Mouse (Mus musculus): ENCODE data around the gene Hist1h4b. TPM values are rescaled to one million over a fixed set of nuclear protein-coding genes. Genes with fewer than 3 reads are reported as not detected.
"Not testable (repeated sequence)": the region's sequence is repeated elsewhere in the genome, so short reads cannot be mapped to it uniquely, and the experiment has no call there.

Gene Hist1h4b
- polyA plus RNA-seq, 1 experiment from 2014 or later, result 7.5 TPM

DNA sequence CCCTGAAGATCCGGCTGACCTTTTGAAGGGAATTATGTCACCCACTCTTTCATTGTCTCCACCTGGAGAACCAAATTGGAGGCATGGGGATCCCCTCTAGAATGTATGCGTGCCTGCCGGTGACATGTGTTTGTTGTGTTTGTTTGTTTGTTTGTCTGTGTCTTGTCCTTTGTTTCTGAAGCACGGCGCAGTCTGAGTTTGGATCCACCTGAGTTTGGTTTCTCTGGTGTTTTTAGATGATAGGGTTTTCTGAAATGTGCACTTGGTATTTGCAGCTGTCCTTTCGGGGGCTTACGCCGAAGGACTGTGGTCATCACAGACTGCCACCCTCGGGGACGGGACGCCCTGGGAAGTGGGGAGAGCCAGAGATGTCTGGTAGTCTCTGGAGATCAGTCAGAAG, 39.6 kb upstream of the Hist1h4b start:
- no peak for TF ChIP-seq CTCF (IDR thresholded peaks at IDR 0.05; ENCODE audit: low read depth)
- Histone ChIP-seq H3K27ac (ENCODE audit: low read depth) (no peak overlapping the region), H3K36me3 (ENCODE audit: insufficient read depth) (no peaks in the 10 kb centered on the region), H3K4me1 (ENCODE audit: insufficient read depth) (no peaks in the 10 kb centered on the region), H3K4me3 (ENCODE audit: low read depth, low read length) (no peak overlapping the region), H3K4me2 (no peak overlapping the region), H3K9ac (no peak overlapping the region), H3K9me3 (ENCODE audit: low read depth, low read length) (no peaks in the 10 kb centered on the region; the same call in 1 of the 2 replicates), H3K27me3 (ENCODE audit: insufficient read depth, low read length) (no peaks in the 10 kb centered on the region)
- ATAC-seq (ENCODE audit: insufficient read depth) (no peak), DNase-seq (no peak)
- WGBS, result 39% methylated on average over 11 of the region's 11 CpGs

DNA sequence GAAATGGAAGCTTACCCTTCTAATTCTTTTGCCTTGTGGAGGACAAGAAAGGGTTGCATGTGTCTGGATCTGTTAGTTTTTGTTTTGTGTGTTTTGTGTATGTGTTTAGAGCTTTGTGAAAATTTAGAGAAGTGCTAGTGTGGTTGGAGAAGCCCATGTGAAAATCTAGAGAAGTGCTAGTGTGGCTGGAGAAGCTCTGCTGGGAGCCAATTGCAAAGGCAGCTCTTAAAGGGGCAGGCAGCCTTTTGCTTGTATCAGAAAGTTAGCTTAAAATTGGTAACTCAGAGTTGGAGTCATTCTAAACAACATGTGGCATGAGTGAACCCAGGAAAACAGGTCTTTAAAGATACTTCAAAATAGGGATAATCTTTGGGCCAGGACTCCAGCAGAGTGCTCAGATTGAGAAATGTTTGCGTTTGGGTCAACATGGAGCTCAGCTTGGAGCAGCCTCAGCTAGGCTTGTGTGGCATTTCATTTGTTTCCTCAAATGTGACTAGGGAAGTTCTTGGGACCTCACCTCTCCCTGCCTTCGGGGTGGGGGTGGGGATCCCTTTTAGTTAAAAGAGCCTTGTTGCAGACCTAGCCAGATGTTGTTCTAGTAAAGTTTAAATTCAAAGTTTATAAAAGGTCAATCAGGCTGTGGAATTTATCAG, 39.1 kb upstream of the Hist1h4b start:
- H3K36me3 ChIP-seq (ENCODE audit: insufficient read depth); H3K4me3 ChIP-seq (ENCODE audit: low read depth, low read length); H3K27me3 ChIP-seq (ENCODE audit: insufficient read depth, low read length); H3K9ac ChIP-seq; DNase-seq; H3K4me2 ChIP-seq; H3K27ac ChIP-seq (ENCODE audit: low read depth); ATAC-seq (ENCODE audit: insufficient read depth); H3K9me3 ChIP-seq (ENCODE audit: low read depth, low read length); H3K4me1 ChIP-seq (ENCODE audit: insufficient read depth): not testable (repeated sequence)
- WGBS, result 6% methylated on average over 2 of the region's 2 CpGs

DNA sequence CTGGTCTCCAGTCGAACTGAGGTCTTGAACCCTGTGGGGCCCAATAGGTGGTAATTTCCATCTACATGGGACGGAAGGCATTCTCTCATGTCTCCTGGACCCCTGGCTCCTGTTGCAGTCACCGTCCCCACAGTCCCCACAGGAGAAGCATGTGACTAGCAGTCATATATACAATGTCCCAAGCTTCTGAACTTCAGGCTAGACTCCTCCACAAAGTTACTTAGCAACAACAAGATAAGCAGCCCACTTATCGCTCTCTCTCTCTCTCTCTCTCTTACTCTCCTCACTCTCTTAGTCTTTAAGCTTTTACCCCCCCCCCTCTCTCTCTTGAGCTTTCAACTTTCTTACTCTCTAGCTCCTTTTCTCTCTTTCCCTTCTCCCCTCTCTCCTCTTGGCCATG, 32.6 kb upstream of the Hist1h4b start:
- H3K9ac ChIP-seq, result no peak overlapping the region
- no peaks in the 10 kb centered on the region for H3K27me3 ChIP-seq (ENCODE audit: insufficient read depth, low read length)
- no peaks in the 10 kb centered on the region; the same call in 1 of the 2 replicates for H3K9me3 ChIP-seq (ENCODE audit: low read depth, low read length)
- no peak; the same call in 1 of the 2 replicates for ATAC-seq (ENCODE audit: insufficient read depth)
- 0 out of 2 replicates have a peak, but pooled peaks cover 4% of the 10 kb centered on the region for H3K4me1 ChIP-seq (ENCODE audit: insufficient read depth)
- no peak overlapping the region for H3K4me3 ChIP-seq (ENCODE audit: low read depth, low read length)
- no peak overlapping the region for H3K27ac ChIP-seq (ENCODE audit: low read depth)
- TF ChIP-seq CTCF (IDR thresholded peaks at IDR 0.05; ENCODE audit: low read depth), result no peak
- no peak for DNase-seq
- 48% methylated on average over 4 of the region's 4 CpGs for WGBS
- no peaks in the 10 kb centered on the region for H3K36me3 ChIP-seq (ENCODE audit: insufficient read depth)
- no peak overlapping the region for H3K4me2 ChIP-seq

DNA sequence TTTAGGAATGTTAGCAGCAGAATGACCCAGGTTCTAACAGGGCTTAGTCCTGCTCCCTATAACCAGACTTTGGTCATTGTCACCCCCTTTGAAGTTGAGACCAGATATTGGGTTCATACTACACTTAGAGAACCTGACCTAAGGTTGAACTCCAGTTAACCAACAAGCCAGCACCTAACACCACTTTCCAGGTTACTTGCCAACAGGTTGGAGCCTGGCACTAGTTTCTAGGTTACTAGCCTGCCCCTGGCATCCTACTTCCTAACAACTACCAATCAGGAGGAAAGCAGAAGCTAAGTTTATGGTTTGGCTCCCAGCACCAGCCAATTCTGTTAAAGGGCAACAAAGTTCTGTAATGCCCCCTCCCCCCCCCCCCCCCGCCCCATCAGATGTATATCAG, 31.6 kb upstream of the Hist1h4b start:
- WGBS, result 83% methylated on average over 1 of the region's 1 CpGs
- Histone ChIP-seq H3K27me3 (ENCODE audit: insufficient read depth, low read length) (no peaks in the 10 kb centered on the region), H3K36me3 (ENCODE audit: insufficient read depth) (no peaks in the 10 kb centered on the region), H3K9me3 (ENCODE audit: low read depth, low read length) (no peaks in the 10 kb centered on the region), H3K4me1 (ENCODE audit: insufficient read depth) (0 out of 2 replicates have a peak, but pooled peaks cover 4% of the 10 kb centered on the region), H3K4me2 (no peak overlapping the region), H3K4me3 (ENCODE audit: low read depth, low read length) (no peak overlapping the region), H3K27ac (ENCODE audit: low read depth) (no peak overlapping the region), H3K9ac (no peak overlapping the region)
- DNase-seq, result no peak
- TF ChIP-seq CTCF (IDR thresholded peaks at IDR 0.05; ENCODE audit: low read depth), result no peak
- ATAC-seq (ENCODE audit: insufficient read depth), result no peak

DNA sequence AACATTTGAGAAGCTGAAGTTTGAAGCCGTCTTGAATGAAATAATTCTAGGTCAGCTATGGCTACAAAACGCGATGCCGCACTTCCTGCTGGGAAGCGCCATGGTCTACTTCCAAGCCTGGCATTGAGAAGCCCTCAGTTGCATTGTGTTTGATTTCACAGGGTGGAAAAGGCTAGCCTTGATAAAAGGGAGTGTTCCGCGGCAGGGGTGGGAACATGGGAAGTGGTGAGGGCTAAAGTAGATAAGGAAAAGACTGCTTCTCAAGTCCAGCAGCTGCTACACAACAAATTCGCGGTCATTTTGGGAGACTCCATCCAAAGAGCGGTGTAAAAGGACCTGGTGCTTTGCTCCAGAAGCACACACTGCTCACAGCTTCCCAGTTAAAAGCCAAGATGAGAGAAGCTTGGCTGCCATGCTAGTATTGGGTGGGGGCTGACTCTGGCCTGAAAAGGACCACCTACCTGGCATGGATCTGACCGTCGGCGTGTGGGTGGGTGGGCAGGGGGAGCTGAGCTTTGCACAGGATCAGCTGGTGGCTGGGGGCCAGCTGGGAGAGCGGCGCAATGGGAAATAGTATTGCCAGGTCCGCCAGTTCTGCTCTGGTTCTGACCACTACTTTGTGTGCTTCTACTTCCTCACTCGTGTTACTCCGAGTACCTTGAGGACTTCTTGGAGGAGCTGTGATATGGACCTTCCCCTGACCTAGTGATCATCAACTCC, 28.2 kb upstream of the Hist1h4b start:
- H3K4me3 ChIP-seq (ENCODE audit: low read depth, low read length), result no peak overlapping the region
- no peaks in the 10 kb centered on the region for H3K36me3 ChIP-seq (ENCODE audit: insufficient read depth)
- no peaks in the 10 kb centered on the region for H3K27me3 ChIP-seq (ENCODE audit: insufficient read depth, low read length)
- H3K9ac ChIP-seq, result no peak overlapping the region
- no peak for TF ChIP-seq CTCF (IDR thresholded peaks at IDR 0.05; ENCODE audit: low read depth)
- H3K9me3 ChIP-seq (ENCODE audit: low read depth, low read length), result no peaks in the 10 kb centered on the region
- H3K4me2 ChIP-seq, result no peak overlapping the region
- no peak overlapping the region for H3K27ac ChIP-seq (ENCODE audit: low read depth)
- ATAC-seq (ENCODE audit: insufficient read depth), result no peak
- H3K4me1 ChIP-seq (ENCODE audit: insufficient read depth), result 0 out of 2 replicates have a peak, but pooled peaks cover 4% of the 10 kb centered on the region
- WGBS, result 85% methylated on average over 18 of the region's 18 CpGs
- no peak for DNase-seq

DNA sequence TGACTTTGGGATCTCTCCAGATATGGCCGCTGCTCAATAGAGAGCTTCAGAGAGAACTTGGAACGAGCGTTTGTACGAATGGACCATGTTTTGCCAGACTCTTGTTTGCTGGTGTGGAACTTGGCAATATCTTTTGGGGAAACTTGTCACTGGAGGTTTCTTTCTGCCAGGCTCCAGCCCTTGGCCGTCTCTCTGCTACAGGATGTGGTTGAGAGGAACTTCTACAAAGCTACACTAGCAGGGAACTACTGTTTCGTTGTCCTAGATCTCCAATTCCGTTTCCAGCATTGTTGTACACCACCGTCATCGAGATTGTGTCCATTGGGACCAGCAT, 27.7 kb upstream of the Hist1h4b start:
- TF ChIP-seq CTCF (IDR thresholded peaks at IDR 0.05; ENCODE audit: low read depth), result no peak
- H3K4me3 ChIP-seq (ENCODE audit: low read depth, low read length), result no peak overlapping the region
- H3K27me3 ChIP-seq (ENCODE audit: insufficient read depth, low read length), result no peaks in the 10 kb centered on the region
- H3K9ac ChIP-seq, result no peak overlapping the region
- no peaks in the 10 kb centered on the region for H3K9me3 ChIP-seq (ENCODE audit: low read depth, low read length)
- 0 out of 2 replicates have a peak, but pooled peaks cover under 1% of the 10 kb centered on the region for H3K4me1 ChIP-seq (ENCODE audit: insufficient read depth)
- no peaks in the 10 kb centered on the region for H3K36me3 ChIP-seq (ENCODE audit: insufficient read depth)
- ATAC-seq (ENCODE audit: insufficient read depth), result no peak
- no peak overlapping the region for H3K27ac ChIP-seq (ENCODE audit: low read depth)
- no peak for DNase-seq
- no peak overlapping the region for H3K4me2 ChIP-seq
- WGBS, result 93% methylated on average over 9 of the region's 9 CpGs

DNA sequence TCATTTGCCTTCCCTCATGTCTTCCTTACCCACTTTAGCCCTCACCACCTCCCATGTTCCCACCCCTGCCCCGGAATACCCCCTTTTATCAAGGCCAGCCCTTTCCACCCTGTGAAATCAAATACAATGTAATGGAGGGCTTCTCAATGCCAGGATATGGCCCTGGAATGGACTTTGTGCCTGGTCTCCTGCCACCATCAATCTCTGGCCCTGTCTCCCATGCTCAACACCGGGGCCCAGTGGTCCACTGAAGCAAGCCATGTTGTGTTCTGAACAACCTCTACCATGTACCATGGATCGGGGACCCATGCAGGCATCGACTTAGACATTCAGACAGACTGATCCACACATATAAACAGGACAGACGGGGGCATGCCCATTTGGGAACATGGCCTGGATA, 27.1 kb upstream of the Hist1h4b start:
- Histone ChIP-seq H3K9ac (no peak overlapping the region), H3K4me3 (ENCODE audit: low read depth, low read length) (no peak overlapping the region), H3K27ac (ENCODE audit: low read depth) (no peak overlapping the region), H3K4me1 (ENCODE audit: insufficient read depth) (no peaks in the 10 kb centered on the region), H3K36me3 (ENCODE audit: insufficient read depth) (no peaks in the 10 kb centered on the region), H3K27me3 (ENCODE audit: insufficient read depth, low read length) (no peaks in the 10 kb centered on the region), H3K9me3 (ENCODE audit: low read depth, low read length) (no peaks in the 10 kb centered on the region), H3K4me2 (no peak overlapping the region)
- 88% methylated on average over 5 of the region's 5 CpGs for WGBS
- ATAC-seq (ENCODE audit: insufficient read depth), result no peak
- no peak for DNase-seq
- TF ChIP-seq CTCF (IDR thresholded peaks at IDR 0.05; ENCODE audit: low read depth), result no peak
